Mouse (Mus musculus) leukemia stem cell, adult 10-12 weeks (primary cell): ENCODE measurements around the gene Bend5. TPM values are rescaled to one million over a fixed set of nuclear protein-coding genes. Genes with fewer than 3 reads are reported as not detected.

Experiments used
- polyA plus RNA-seq: library from polyadenylated mRNA; stranded (reverse); fragments of >175 nt; gene quantifications from 2 replicates; pipeline ENCODE4 v1.2.3, GENCODE M21; 2012; ENCODE audit warnings: low replicate concordance

The Bend5 gene
- 3.5 and 9.7 TPM in 2 replicates for polyA plus RNA-seq

DNA sequence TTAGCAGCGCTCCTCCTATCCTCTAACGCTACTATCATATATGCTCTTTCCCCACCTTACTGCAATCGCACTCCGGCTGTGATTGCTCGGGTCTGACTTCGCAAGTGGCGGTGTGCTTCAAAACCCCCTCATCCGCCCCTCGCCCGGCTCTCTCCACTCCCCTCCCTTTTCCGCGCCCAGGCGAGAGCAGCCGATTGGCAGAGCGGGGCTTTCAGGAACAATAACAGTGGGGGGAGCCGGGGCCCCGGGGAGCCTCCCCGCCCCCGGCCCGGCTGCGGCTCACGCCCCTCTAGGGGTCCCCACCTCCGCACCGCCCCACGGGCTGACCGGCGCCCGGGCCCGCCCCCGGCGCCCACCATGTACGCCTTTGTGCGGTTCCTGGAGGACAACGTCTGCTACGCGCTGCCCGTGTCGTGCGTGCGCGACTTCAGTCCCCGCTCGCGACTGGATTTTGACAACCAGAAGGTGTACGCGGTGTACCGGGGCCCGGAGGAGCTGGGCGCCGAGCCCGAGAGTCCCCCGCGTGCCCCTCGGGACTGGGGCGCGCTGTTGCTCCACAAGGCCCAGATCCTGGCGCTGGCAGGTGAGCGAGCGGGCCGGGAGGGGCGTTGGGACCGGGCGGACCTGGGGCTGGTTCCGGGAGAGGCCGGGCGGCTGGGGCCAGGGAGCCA, at the start of gene Bend5:
Gene Bend5 (plus strand): TSS at position 189 of the 671 bp plus-strand sequence.

